Mouse (Mus musculus) embryonic facial prominence, embryonic 14.5 days (tissue): ENCODE measurements at regions not wholly inside any gene's neighbourhood (a gene's known extent, or its start where the extent isn't known, plus 50 kb on each side); places are given as distances from the start of the nearest gene placed in this dataset.

Experiments
- ATAC-seq: fragments of 200-750 bp; cut with Nextera tagmentation; 2 replicates; pipeline ENCODE4 v1.8.0; 2017; ENCODE audit warnings: low read depth, moderate number of reproducible peaks, moderate TSS enrichment
- DNase-seq: peaks from one replicate; pipeline ENCODE4 v3.0.0-alpha.2; 2015; ENCODE audit warnings: low spot score
- H3K27ac ChIP-seq: fragments of 300-500 bp; sonication (generic); replicated peaks from 2 replicates; pipeline ENCODE4 v1.5.1; 2014; ENCODE audit warnings: low read depth, mild to moderate bottlenecking, low read length, moderate library complexity
- H3K27me3 ChIP-seq: fragments of 300-500 bp; sonication (generic); replicated peaks from 2 replicates; pipeline ENCODE4 v1.6.1; 2014; ENCODE audit warnings: low read length; ENCODE audit not compliant: control insufficient read depth, insufficient read depth
- H3K36me3 ChIP-seq: fragments of 300-500 bp; sonication (generic); 2 replicates; pipeline ENCODE4 v1.6.1; 2014; ENCODE audit warnings: low read length, mixed read lengths; ENCODE audit not compliant: control insufficient read depth, insufficient read depth
- H3K4me1 ChIP-seq: fragments of 300-500 bp; sonication (generic); 2 replicates; pipeline ENCODE4 v1.6.1; 2014; ENCODE audit warnings: antibody characterized with exemption, low read length; ENCODE audit not compliant: control insufficient read depth, insufficient read depth
- H3K4me2 ChIP-seq: fragments of 300-500 bp; sonication (generic); 2 replicates; pipeline ENCODE4 v1.6.1; 2014; ENCODE audit warnings: low read depth, mild to moderate bottlenecking, low read length, moderate library complexity, mixed read lengths
- H3K4me3 ChIP-seq: fragments of 300-500 bp; sonication (generic); 2 replicates; pipeline ENCODE4 v1.5.1; 2014; ENCODE audit warnings: low read depth, mild to moderate bottlenecking, low read length
- H3K9ac ChIP-seq: fragments of 300-500 bp; sonication (generic); 2 replicates; pipeline ENCODE4 v1.6.1; 2014; ENCODE audit warnings: low read depth, mild to moderate bottlenecking, low read length, moderate library complexity, mixed read lengths
- H3K9me3 ChIP-seq: fragments of 300-500 bp; sonication (generic); 2 replicates; pipeline ENCODE4 v1.6.1; 2016; ENCODE audit warnings: low read length; ENCODE audit not compliant: control insufficient read depth
- WGBS: fragments of 180-500 bp; shearing (Covaris S2); extraction: QIAGEN DNeasy Blood & Tissue Kit; methylation state at CpG from one replicate; pipeline ENCODE4 v1.1.7; 2014; 5-methylcytosine and 5-hydroxymethylcytosine counted together

DNA sequence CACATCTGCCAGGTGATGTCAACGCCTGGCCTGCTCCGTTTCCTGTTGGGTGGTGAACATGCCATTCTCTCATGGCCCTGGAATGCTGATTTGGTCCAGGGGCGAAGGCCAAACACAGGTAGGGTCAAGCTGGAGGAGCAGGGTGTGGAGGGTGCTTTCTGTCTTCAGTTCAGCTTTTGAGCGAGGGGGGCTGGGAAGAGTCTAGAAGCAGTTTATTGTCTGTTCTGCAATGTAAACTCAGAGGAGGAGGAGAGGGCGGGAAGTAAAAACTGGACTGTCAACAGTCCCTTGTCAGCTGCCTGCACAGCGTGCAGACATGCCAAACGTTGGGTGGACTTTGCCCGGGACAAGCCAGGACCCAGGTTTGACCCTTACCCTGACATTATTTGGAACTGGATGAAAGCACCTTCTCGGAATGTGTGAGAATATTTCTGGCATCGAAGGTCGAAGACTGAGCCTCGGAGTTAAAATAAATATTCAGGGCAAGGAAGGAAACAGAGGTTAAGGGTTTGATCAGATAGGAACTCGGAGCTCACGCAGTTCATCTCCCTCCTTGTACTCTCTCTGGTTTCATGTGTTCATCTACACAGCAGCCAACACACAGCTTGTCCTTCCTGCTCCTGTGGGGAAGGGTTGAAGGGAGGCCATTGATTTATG, 183.3 kb upstream of the Gm5148 start:
- Histone ChIP-seq H3K36me3 (no peaks in the 10 kb centered on the region), H3K4me1 (peaks cover 15% of the 10 kb centered on the region), H3K27ac (peak overlapping the region; percentile 49), H3K4me3 (no peak overlapping the region), H3K9me3 (no peaks in the 10 kb centered on the region), H3K4me2 (0 out of 2 replicates have a peak overlapping the region, but pooled peaks have one; percentile 2), H3K27me3 (no peaks in the 10 kb centered on the region), H3K9ac (no peak overlapping the region)
- peak; percentile 35 for DNase-seq
- WGBS, result 31% methylated on average over 14 of the region's 14 CpGs
- no peak for ATAC-seq

DNA sequence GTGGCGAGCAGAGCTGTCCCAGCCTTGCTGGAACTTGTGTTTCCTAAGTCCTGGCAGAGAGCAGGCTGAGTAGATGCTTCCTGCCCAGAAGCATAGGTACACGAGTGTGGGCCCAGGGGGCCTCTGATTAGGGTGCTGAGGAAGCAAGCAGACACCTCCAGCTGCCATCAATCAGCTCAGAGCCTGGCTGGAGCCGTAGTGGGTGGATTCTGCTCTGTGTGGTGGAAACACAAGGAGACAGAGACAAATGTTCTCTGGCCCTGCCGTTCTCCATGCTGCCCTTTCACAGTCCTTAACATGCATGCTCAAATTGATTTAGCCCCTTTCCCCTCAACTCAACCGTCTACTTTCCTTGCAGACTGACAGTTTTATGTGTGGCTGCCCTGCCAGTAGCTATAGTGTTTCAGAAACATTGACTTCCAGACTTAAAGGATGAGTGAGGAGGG, 182.5 kb upstream of the Gm5148 start:
- no peaks in the 10 kb centered on the region for H3K9me3 ChIP-seq
- H3K4me2 ChIP-seq, result no peak overlapping the region
- DNase-seq (peak; percentile 69), ATAC-seq (peak; percentile 72)
- peak overlapping the region; percentile 49 for H3K27ac ChIP-seq
- peaks cover 15% of the 10 kb centered on the region for H3K4me1 ChIP-seq
- H3K27me3 ChIP-seq, result no peaks in the 10 kb centered on the region
- no peak overlapping the region for H3K4me3 ChIP-seq
- no peak overlapping the region for H3K9ac ChIP-seq
- no peaks in the 10 kb centered on the region for H3K36me3 ChIP-seq
- WGBS, result 9% methylated on average over 5 of the region's 5 CpGs

DNA sequence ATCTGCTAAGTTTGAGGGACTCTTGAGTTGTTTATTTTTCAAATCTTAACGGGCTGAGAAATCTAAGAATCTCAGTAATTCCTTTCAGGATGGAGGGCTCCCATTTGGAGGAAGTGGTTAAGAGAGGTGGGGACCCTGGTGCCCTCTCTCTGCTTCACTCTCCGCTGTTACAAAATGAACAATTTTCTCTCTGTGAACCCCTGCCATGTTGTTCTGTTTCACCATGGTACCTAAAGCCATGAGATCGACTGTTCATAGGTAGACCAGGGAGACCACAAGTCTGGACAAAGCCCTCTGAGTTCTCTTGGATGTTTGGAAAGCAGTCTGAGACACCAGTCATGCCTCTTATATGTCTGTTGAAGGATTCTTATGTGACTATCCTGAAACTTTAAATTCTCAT, 179.9 kb upstream of the Gm5148 start:
- ATAC-seq (no peak), DNase-seq (no peak)
- 60% methylated on average over 3 of the region's 3 CpGs for WGBS
- H3K36me3 ChIP-seq, result no peaks in the 10 kb centered on the region
- peaks cover 15% of the 10 kb centered on the region for H3K4me1 ChIP-seq
- H3K4me2 ChIP-seq, result no peak overlapping the region
- H3K9ac ChIP-seq, result no peak overlapping the region
- H3K27ac ChIP-seq, result no peak overlapping the region
- no peak overlapping the region for H3K4me3 ChIP-seq
- no peaks in the 10 kb centered on the region for H3K9me3 ChIP-seq
- H3K27me3 ChIP-seq, result no peaks in the 10 kb centered on the region

DNA sequence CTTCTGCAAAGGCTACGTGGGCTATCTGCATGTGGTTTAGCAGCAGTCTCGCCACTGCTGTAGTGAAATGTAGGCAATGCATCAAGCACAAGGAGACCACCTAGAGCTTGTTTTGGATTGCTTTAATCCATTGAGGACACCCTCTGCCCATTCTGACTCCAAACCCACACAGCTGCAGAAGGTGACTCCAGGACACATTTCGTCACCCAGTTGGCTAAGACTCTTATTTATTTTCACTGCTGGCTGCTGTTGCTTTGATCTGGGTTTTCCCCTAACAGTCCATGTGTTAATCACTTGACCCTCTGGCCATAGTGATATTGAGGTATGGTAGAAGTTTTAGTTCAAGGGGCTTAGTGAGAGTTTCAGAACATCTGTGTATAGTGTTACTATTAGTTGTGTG, 179.2 kb upstream of the Gm5148 start:
- no peaks in the 10 kb centered on the region for H3K9me3 ChIP-seq
- no peaks in the 10 kb centered on the region for H3K27me3 ChIP-seq
- H3K4me2 ChIP-seq, result no peak overlapping the region
- ATAC-seq (no peak), DNase-seq (no peak)
- H3K9ac ChIP-seq, result no peak overlapping the region
- no peak overlapping the region for H3K4me3 ChIP-seq
- WGBS, result 81% methylated on average over 3 of the region's 3 CpGs
- H3K27ac ChIP-seq, result no peak overlapping the region
- H3K4me1 ChIP-seq, result peaks cover 15% of the 10 kb centered on the region
- H3K36me3 ChIP-seq, result no peaks in the 10 kb centered on the region

DNA sequence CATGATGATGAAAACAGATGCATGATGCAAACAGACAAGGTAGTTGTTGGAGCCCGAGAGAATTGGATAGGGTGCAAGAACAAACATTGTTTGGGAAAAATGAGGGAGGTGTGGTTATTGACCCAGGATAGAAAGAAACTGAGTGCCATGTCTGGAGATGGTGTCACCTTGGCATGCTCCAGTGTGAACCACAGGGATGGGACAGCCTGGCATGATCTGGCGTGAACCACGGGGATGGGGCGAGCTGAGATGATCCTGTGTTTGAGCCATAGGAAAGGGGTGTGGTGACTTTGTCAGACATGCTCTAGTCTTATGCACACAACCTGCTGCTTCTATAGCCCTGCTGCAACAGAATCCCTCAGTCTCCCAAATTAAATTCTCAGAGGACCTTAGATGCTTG, 178.7 kb upstream of the Gm5148 start:
- Histone ChIP-seq H3K4me2 (no peak overlapping the region), H3K9me3 (no peaks in the 10 kb centered on the region), H3K36me3 (no peaks in the 10 kb centered on the region), H3K27ac (no peak overlapping the region), H3K4me1 (peaks cover 14% of the 10 kb centered on the region), H3K4me3 (no peak overlapping the region), H3K9ac (no peak overlapping the region), H3K27me3 (no peaks in the 10 kb centered on the region)
- ATAC-seq (no peak), DNase-seq (no peak)
- WGBS, result 87% methylated on average over 4 of the region's 4 CpGs

DNA sequence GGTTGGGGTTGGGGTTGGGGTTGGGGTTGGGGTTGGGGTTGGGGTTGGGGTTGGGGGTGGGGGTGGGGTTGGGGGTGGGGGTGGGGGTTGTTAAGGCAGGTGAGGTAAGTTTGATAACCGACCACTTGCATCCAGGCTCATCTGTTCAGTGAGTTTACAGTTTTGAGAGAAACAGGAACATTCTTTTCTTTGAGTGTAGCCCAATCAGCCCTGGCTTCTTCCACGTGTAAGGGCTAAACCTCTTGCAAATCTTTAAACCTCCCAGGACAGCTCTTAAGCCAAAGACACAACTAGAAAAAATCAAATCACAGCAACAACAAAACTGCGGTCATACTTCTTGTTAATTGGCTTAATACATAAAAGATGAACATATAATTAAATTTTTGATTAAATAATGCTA, 173.1 kb upstream of the Gm5148 start:
- Histone ChIP-seq H3K4me2 (peak overlapping the region; percentile 47), H3K4me1 (peaks cover 4% of the 10 kb centered on the region; the same call in 1 of the 2 replicates), H3K27ac (no peak overlapping the region), H3K9me3 (0 out of 2 replicates have a peak, but pooled peaks cover 4% of the 10 kb centered on the region), H3K9ac (no peak overlapping the region; the same call in 1 of the 2 replicates), H3K36me3 (no peaks in the 10 kb centered on the region), H3K27me3 (no peaks in the 10 kb centered on the region), H3K4me3 (no peak overlapping the region)
- peak; percentile 17 for DNase-seq
- 0 out of 2 replicates have a peak, but pooled peaks have one; percentile 32 for ATAC-seq
- WGBS, result 40% methylated on average over 3 of the region's 3 CpGs

DNA sequence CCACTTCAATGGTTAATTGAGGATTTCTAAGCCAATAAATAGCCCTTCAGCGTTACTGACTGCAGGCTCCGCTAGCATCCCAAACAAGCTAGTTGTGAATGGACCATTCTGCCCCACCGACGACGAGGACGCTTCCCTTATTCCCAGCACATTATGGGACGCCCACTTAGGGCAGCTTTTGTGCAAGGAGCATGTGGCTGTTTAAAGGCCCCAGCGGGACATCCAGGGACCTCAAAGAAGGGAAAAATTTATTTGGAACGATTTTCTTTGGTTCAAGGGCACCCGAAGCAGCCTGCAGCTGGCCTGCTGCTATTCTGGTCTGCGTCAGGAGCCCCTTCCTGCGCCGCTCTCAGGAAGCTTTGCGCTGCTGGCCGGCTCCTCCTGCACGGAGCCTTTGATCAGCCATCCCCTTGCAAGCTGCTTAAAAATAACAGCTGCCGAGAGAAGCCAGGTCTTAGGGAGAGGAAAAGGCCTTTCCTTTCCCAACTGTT, 172.6 kb upstream of the Gm5148 start:
- Histone ChIP-seq H3K4me3 (peak overlapping the region; percentile 10), H3K4me2 (peak overlapping the region; percentile 47), H3K9me3 (0 out of 2 replicates have a peak, but pooled peaks cover 4% of the 10 kb centered on the region), H3K4me1 (peaks cover 4% of the 10 kb centered on the region; the same call in 1 of the 2 replicates), H3K27me3 (no peaks in the 10 kb centered on the region), H3K27ac (peak overlapping the region; percentile 34; the same call in 1 of the 2 replicates), H3K9ac (peak overlapping the region; percentile 47; the same call in 1 of the 2 replicates), H3K36me3 (no peaks in the 10 kb centered on the region)
- DNase-seq (peak; percentile 91), ATAC-seq (peak; percentile 90)
- 5% methylated on average over 17 of the region's 17 CpGs for WGBS

DNA sequence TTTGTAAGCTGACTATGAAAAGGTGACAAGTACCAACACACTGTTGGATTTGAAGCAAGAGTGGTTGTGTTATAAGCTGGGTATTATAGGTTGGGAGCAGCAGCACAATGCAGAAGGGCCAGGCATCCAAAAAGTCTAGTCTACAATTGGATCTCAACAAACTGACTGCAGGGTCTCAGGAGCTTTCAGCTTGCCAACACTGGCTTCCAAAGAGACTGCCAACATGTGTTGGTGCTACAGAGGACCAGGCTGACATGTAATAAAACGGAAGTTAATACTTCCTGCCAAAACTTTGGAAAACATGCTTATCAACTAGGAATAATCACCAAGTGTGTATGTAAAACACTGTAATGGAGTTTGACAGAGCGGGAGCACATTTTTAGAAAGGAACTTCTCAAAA, 170.3 kb upstream of the Gm5148 start:
- Histone ChIP-seq H3K36me3 (no peaks in the 10 kb centered on the region), H3K27ac (no peak overlapping the region), H3K9me3 (0 out of 2 replicates have a peak, but pooled peaks cover 4% of the 10 kb centered on the region), H3K4me1 (peaks cover 4% of the 10 kb centered on the region; the same call in 1 of the 2 replicates), H3K9ac (no peak overlapping the region), H3K4me3 (no peak overlapping the region), H3K4me2 (no peak overlapping the region), H3K27me3 (no peaks in the 10 kb centered on the region)
- DNase-seq (peak; percentile 34), ATAC-seq (no peak)
- WGBS, result 66% methylated on average over 2 of the region's 2 CpGs

DNA sequence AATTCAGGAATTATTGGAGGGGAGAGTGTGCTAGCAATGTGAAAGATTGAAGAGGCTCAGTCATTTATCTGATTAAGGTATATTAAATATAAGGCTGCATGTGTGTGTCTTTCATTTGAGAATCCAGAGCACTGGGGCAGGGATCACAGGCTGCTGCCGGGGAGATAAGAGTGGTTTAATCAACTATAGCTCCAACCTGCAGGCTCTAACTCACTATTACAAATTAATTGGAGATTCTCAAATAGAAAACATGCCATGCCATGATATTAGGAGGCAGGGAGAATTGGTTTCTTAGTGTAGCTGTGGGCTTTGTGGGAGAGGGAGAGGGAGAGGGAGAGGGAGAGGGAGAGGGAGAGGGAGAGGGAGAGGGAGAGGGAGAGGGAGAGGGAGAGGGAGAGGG, 165.9 kb upstream of the Gm5148 start:
- ATAC-seq, result no peak
- Histone ChIP-seq H3K4me3 (no peak overlapping the region), H3K27ac (no peak overlapping the region), H3K9me3 (0 out of 2 replicates have a peak, but pooled peaks cover 4% of the 10 kb centered on the region), H3K36me3 (no peaks in the 10 kb centered on the region), H3K9ac (no peak overlapping the region), H3K4me1 (peaks cover 4% of the 10 kb centered on the region), H3K4me2 (no peak overlapping the region), H3K27me3 (no peaks in the 10 kb centered on the region)
- 61% methylated on average over 1 of the region's 1 CpGs for WGBS
- DNase-seq, result no peak
